ENCODE assay signal across 9 mouse cellular contexts in genomic region chr3:151836871-151837680, GRCm38 (mm10). TPM values are rescaled to one million over a fixed set of nuclear protein-coding genes. Genes with fewer than 3 reads are reported as not detected.
DNase-seq lines count a peak whose midpoint lies in the region; ATAC-seq and TF ChIP-seq lines count a peak whose summit lies in the region.
"Had no signal": no experiment of that assay in that cellular context is flagged by ENCODE, and none has a peak within 500 bp of the region (broad histone marks: within the 10 kb centered on the region; RNA-seq: fewer than 3 reads in every experiment).

Ptgfr (minus strand) TSS chr3:151837630.

- peak; percentile 26; the same call in 1 of the 2 replicates for ATAC-seq in common myeloid progenitor, adult 5-6 weeks (replicated peaks; ENCODE audit: low read depth, poor library complexity, severe bottlenecking)
- ATAC-seq in hindbrain, embryonic 15.5 days (ENCODE audit: low FRiP score, low read depth), result peak; percentile 77
- ATAC-seq in limb, embryonic 14.5 days (ENCODE audit: low FRiP score, low read depth), result peak; percentile 86
- ATAC-seq in midbrain, embryonic 13.5 days, result peak; percentile 91

- H3K9me3 ChIP-seq in hindbrain, embryonic 15.5 days, result no peaks in the 10 kb centered on the region
- H3K9me3 ChIP-seq in limb, embryonic 14.5 days (ENCODE audit: control insufficient read depth, low read length), result no peaks in the 10 kb centered on the region
- H3K9me3 ChIP-seq in midbrain, embryonic 13.5 days, result no peaks in the 10 kb centered on the region

- 2% methylated on average over 30 of the region's 30 CpGs for WGBS in hindbrain, embryonic 15.5 days
- WGBS in limb, embryonic 14.5 days, result under 1% methylated on average over 30 of the region's 30 CpGs
- 1% methylated on average over 30 of the region's 30 CpGs for WGBS in midbrain, embryonic 13.5 days

- H3K4me2 ChIP-seq in hindbrain, embryonic 15.5 days, result peak within 1 kb of the TSS; percentile 91
- peak within 1 kb of the TSS; percentile 84 for H3K4me2 ChIP-seq in limb, embryonic 14.5 days (replicated peaks; ENCODE audit: low read depth, low read length, severe bottlenecking)
- peak within 1 kb of the TSS; percentile 88 for H3K4me2 ChIP-seq in midbrain, embryonic 13.5 days (replicated peaks)

- no peak for TF ChIP-seq POLR2A in limb, embryonic 14.5 days (IDR thresholded peaks at IDR 0.05; ENCODE audit: borderline replicate concordance, extremely low read depth, insufficient read depth, insufficient read length)

- H3K4me3 ChIP-seq in hindbrain, embryonic 15.5 days, result peak within 1 kb of the TSS; percentile 50
- peak within 1 kb of the TSS; percentile 52 for H3K4me3 ChIP-seq in limb, embryonic 14.5 days (replicated peaks; ENCODE audit: low read length)
- peak within 1 kb of the TSS; percentile 51 for H3K4me3 ChIP-seq in midbrain, embryonic 13.5 days (replicated peaks)

- H3K9ac ChIP-seq in hindbrain, embryonic 15.5 days, result peak within 1 kb of the TSS; percentile 44
- peak within 1 kb of the TSS; percentile 61 for H3K9ac ChIP-seq in limb, embryonic 14.5 days (ENCODE audit: low read depth, low read length, severe bottlenecking)
- peak within 1 kb of the TSS; percentile 59 for H3K9ac ChIP-seq in midbrain, embryonic 13.5 days (replicated peaks)

- peaks cover 11% of the 10 kb centered on the region; the same call in 1 of the 2 replicates for H3K27me3 ChIP-seq in hindbrain, embryonic 15.5 days
- H3K27me3 ChIP-seq in limb, embryonic 14.5 days (ENCODE audit: control insufficient read depth, insufficient read depth, low read length), result peaks cover 6% of the 10 kb centered on the region; the same call in 1 of the 2 replicates
- H3K27me3 ChIP-seq in midbrain, embryonic 13.5 days, result peaks cover 29% of the 10 kb centered on the region

- peaks cover 10% of the 10 kb centered on the region for H3K4me1 ChIP-seq in hindbrain, embryonic 15.5 days (replicated peaks)
- H3K4me1 ChIP-seq in limb, embryonic 14.5 days (ENCODE audit: control insufficient read depth, insufficient read depth, low read length), result peaks cover 7% of the 10 kb centered on the region
- peaks cover 15% of the 10 kb centered on the region for H3K4me1 ChIP-seq in midbrain, embryonic 13.5 days (replicated peaks)

- no peaks in the 10 kb centered on the region for H3K36me3 ChIP-seq in hindbrain, embryonic 15.5 days
- no peaks in the 10 kb centered on the region for H3K36me3 ChIP-seq in limb, embryonic 14.5 days (ENCODE audit: control insufficient read depth, insufficient read depth, low read length)
- H3K36me3 ChIP-seq in midbrain, embryonic 13.5 days, result no peaks in the 10 kb centered on the region

- no peak within 1 kb of the TSS for H3K27ac ChIP-seq in hindbrain, embryonic 15.5 days (replicated peaks)
- H3K27ac ChIP-seq in limb, embryonic 14.5 days (replicated peaks; ENCODE audit: low read depth, low read length), result peak within 1 kb of the TSS; percentile 40
- H3K27ac ChIP-seq in midbrain, embryonic 13.5 days, result no peak within 1 kb of the TSS

- peak; percentile 41 for DNase-seq in MN1 (ENCODE audit: low spot score)
- peak; percentile 67 for DNase-seq in gastrocnemius, postnatal 10 days
- peak; percentile 55 for DNase-seq in limb, embryonic 14.5 days (ENCODE audit: low spot score)
- DNase-seq in testis, postnatal 10 days (ENCODE audit: low spot score), result peak; percentile 62
- no peak for DNase-seq in spleen, adult 12 weeks (ENCODE audit: low spot score)

RNA-seq across cellular contexts. Expression of gene Ptgfr, which starts in this region (rescaled TPM):
- 0.14 TPM in 1 of 2 replicates, not detected in the other for total RNA-seq in common myeloid progenitor, adult 5-6 weeks (2017)
- total RNA-seq in gastrocnemius, postnatal 10 days (2021), result 1 to 10 TPM; 2.2 to 2.7 TPM
- 0.73 and 0.92 TPM in 2 replicates for polyA plus RNA-seq in hindbrain, embryonic 15.5 days (2015; fragmentation: Nextera tagmentation; extraction: Ambion mirVana)
- polyA plus RNA-seq in limb, embryonic 14.5 days (2012; rRNA removed), result 3.6 and 4.1 TPM in 2 replicates
- 7.2 and 8.7 TPM in 2 replicates for polyA plus RNA-seq in limb, embryonic 14.5 days (2014; fragmentation: Nextera tagmentation; extraction: Ambion mirVana)
- 0.43 and 0.44 TPM in 2 replicates for polyA plus RNA-seq in midbrain, embryonic 13.5 days (2015; fragmentation: Nextera tagmentation; extraction: Ambion mirVana)
- total RNA-seq: neutrophil, adult 5-6 weeks had no signal

Comparison
In these comparisons a context has a peak if more than half of its experiments do, and no peak if none do; other contexts are left out.
1. Peak in ATAC-seq in common myeloid progenitor, adult 5-6 weeks; RNA of the gene not detected or under 1 TPM.
2. Peak in ATAC-seq, H3K4me3 ChIP-seq, H3K9ac ChIP-seq and H3K4me2 ChIP-seq in hindbrain, embryonic 15.5 days; RNA of the gene not detected or under 1 TPM.
3. Peak in ATAC-seq, H3K4me3 ChIP-seq, H3K9ac ChIP-seq and H3K4me2 ChIP-seq in midbrain, embryonic 13.5 days; RNA of the gene not detected or under 1 TPM.
4. ATAC-seq: peak in every context shown above with its lines; median percentile 91 in midbrain, embryonic 13.5 days; 86 in limb, embryonic 14.5 days; 77 in hindbrain, embryonic 15.5 days; 26 in common myeloid progenitor, adult 5-6 weeks.